Mouse (Mus musculus) olfactory bulb, adult 2 months (tissue): ENCODE results near the gene Shh.

Experiments
- CTCF ChIP-seq: fragments of 200-500 bp; IDR thresholded peaks from 2 replicates; pipeline ENCODE4 v1.5.1; 2012; ENCODE audit warnings: low read depth, mild to moderate bottlenecking, low read length, moderate library complexity; ENCODE audit not compliant: insufficient read depth
- POLR2A ChIP-seq: fragments of 200-500 bp; IDR thresholded peaks from 2 replicates; pipeline ENCODE4 v1.6.1; 2012; ENCODE audit warnings: mild to moderate bottlenecking, low read depth, low read length, moderate library complexity; ENCODE audit not compliant: insufficient read depth

DNA sequence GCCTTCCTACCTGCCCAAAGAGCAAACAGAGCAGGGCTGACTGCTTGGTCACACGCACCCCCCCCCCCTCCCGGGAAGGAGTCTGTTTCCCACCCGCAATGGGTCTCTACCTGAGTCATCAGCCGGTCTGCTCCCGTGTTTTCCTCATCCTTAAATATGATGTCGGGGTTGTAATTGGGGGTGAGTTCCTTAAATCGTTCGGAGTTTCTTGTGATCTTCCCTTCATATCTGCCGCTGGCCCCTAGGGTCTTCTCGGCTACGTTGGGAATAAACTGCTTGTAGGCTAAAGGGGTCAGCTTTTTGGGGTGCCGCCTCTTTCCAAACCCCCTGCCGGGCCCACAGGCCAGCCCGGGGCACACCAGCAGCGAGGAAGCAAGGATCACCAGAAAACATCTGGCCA is 705 bp downstream of the Shh start:
- TF ChIP-seq CTCF (no peak), POLR2A (no peak)
